Mouse (Mus musculus) left cerebral cortex, postnatal 10 days (tissue): ENCODE data around the gene Gtsf1. TPM values are rescaled to one million over a fixed set of nuclear protein-coding genes. Genes with fewer than 3 reads are reported as not detected.
A peak's percentile ranks its signal among the peaks of the same experiment; 100 is the strongest.
"Not testable (repeated sequence)": the region's sequence is repeated elsewhere in the genome, so short reads cannot be mapped to it uniquely, and the experiment has no call there.

ENCODE experiments used
- DNase-seq, 2 experiments: peaks; one replicate each; pipeline ENCODE4 v3.0.0; 2021 to 2022; ENCODE audit warnings: low spot score in 2 of 2, mixed read lengths in 1 of 2; ENCODE audit errors: extremely low spot score in 1 of 2
- intact Hi-C: fragments of 180-260 bp; cut with DNase I; formaldehyde crosslinking; loops from one replicate; pipeline ENCODE4 v1.15.1; 2025
- total RNA-seq, 2 experiments: library from RNA; stranded (reverse); gene quantifications; 2 replicates each; pipeline ENCODE4 v1.2.3; 2021

Gtsf1 gene
- total RNA-seq, result not detected

GRCm38 (mm10) chr15:103430241-103430640 lies at the start of gene Gtsf1:
Gene Gtsf1, minus strand, starts transcription at chr15:103430470.
- intact Hi-C loops, result no loop called here

DNA sequence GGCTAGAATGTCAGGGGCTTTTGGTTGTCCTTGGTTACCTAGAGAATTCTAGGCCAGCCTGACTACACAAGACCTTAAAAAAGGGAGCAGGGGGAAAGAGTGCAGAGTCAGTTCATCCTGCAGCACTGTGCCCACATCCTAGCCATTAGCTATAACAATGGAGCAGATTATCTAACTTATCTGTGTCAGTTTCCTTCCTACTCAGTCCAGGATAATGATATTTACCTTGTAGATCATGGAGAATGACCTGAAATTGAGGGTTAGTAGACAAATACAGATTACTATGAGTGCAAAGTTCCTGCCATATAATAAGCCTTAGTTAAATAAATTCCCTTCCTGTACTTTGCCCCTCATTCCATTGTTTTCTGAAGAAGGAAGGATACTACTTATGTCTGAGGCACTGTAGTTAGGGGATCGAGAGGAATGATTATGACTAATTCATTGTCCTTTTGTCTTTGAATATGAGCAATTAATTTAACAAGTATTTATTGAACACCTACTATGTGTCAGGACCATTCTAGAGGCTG lies 48.9 kb upstream of the Gtsf1 start:
- intact Hi-C loops, result no loop called here
- DNase-seq, result no peak

More at GRCm38 (mm10) chr15:103430241-103430640, at the start of gene Gtsf1:
- peak in 1 of 2 experiments; percentile 17 for DNase-seq

- DNase-seq, result no peak
- intact Hi-C loops, result no loop called here
Observed at GRCm38 (mm10) chr15:103473769-103474168, 43.5 kb upstream of the Gtsf1 start.

GRCm38 (mm10) chr15:103473182-103473581 lies 42.9 kb upstream of the Gtsf1 start:
- DNase-seq, result no peak

DNA sequence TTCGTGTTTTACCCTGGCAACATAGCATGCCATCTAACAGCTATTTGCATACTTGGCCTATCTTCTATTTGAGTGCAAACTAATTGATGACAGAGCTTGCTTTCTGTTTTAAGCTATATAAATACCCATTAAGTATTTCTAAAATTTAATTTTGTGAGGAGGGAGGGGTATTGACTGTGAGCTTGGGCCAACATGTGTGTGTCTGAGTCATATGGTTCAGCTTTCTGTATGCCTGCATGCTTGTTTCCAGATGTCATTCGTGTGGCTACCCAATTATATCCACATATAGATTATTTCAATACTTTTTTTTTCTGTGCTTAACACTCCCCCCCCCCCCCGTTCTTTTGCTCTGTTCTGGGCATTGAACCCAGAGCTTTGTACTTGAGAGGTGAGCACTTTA lies 42.0 kb upstream of the Gtsf1 start:
- no peak for DNase-seq
- intact Hi-C loops, result no loop called here

More at GRCm38 (mm10) chr15:103473182-103473581, 42.9 kb upstream of the Gtsf1 start:
- intact Hi-C loops, result no loop called here

- DNase-seq, result no peak
- intact Hi-C loops, result no loop called here
Observed at GRCm38 (mm10) chr15:103471488-103472194, 41.4 kb upstream of the Gtsf1 start.

- intact Hi-C loops, result no loop called here
- DNase-seq, result peak in 1 of 2 experiments; percentile 37
Observed at GRCm38 (mm10) chr15:103462539-103463261, 32.4 kb upstream of the Gtsf1 start.

DNA sequence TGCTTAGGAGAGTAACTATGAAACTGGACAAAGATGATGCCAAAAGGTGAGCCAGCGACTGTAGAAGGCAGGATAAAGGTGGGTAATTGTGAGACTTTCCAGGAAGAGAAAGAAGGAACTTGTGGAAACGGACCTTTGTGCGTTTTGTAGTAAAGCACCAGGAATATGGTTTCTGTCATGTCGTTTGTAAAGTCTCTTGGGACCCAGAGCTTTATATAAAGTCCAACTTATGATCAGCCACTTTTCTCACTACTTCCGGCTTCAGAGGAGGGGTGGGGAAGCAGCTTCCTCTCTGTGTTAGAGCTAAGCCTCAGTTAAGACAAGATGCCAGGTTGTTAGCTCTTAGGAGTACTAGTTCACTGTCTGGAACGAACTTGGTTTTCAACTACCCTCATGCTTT lies 24.2 kb upstream of the Gtsf1 start:
- intact Hi-C loops, result no loop called here
- DNase-seq, result no peak

GRCm38 (mm10) chr15:103453551-103454218 lies 23.4 kb upstream of the Gtsf1 start, which contains the start of gene Nckap1l:
Gene Nckap1l, plus strand, starts transcription at chr15:103453794.
- intact Hi-C loops, result no loop called here
- peak; percentile 10 to 44 for DNase-seq

- intact Hi-C loops, result no loop called here
- DNase-seq, result no peak
Observed at GRCm38 (mm10) chr15:103448369-103448768, 18.1 kb upstream of the Gtsf1 start, which contains the start of gene Gtsf2. Gene Gtsf2, minus strand, starts transcription at chr15:103448469.

- DNase-seq, intact Hi-C loops: not testable (repeated sequence)
Observed at GRCm38 (mm10) chr15:103445966-103446365, 15.7 kb upstream of the Gtsf1 start.

GRCm38 (mm10) chr15:103427017-103427416 lies 3.3 kb downstream of the Gtsf1 start:
- intact Hi-C loops, result no loop called here
- DNase-seq, result no peak

GRCm38 (mm10) chr15:103405586-103405985 lies 24.7 kb downstream of the Gtsf1 start:
- DNase-seq, intact Hi-C loops: not testable (repeated sequence)

GRCm38 (mm10) chr15:103401361-103401760 lies 28.9 kb downstream of the Gtsf1 start:
- intact Hi-C loops, result no loop called here
- DNase-seq, result no peak

- intact Hi-C loops, result no loop called here
- no peak for DNase-seq
Observed at GRCm38 (mm10) chr15:103393577-103393976, 36.7 kb downstream of the Gtsf1 start.

- DNase-seq, result no peak
- intact Hi-C loops, result loop anchor here (5.0 kb wide), 1 partner anchor 41 kb away; no protein-coding TSS in a partner anchor
Observed at GRCm38 (mm10) chr15:103388556-103389145, 41.6 kb downstream of the Gtsf1 start.

DNA sequence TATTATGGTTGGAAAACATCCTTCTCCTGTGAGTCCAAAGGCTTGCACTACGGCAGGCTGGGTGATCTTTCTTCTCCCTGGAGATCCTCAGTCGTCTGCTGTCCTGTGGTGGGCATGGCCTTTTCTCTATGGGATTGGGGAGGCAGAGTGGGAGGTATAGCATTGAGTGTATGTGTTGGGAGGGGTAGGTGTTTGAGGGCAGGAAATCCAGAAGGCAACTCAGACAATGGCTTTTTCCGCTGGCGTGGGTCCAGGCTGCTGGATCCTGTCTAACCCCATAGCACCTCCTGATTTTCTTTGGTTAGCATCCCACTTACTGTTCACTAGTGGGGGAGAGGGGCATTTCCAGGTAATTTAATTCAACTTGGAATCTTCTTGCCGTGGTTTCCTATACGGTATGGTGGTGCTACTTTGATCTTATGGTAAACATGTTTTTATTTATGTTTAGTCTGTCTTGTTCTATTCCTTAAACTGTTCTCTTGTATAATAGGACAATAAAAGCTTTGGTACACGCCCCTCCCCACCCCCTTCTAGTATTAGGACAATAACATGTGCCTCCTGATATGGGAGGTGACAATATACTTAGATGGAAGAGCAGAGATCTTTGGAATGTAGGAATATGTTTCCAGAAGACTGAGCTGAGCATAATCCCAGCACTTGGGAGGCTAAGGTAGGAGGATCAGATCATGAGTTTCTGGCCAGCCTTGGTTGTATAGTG lies 46.3 kb downstream of the Gtsf1 start:
- peak in 1 of 2 experiments; percentile 81 for DNase-seq
- intact Hi-C loops, result no loop called here

DNA sequence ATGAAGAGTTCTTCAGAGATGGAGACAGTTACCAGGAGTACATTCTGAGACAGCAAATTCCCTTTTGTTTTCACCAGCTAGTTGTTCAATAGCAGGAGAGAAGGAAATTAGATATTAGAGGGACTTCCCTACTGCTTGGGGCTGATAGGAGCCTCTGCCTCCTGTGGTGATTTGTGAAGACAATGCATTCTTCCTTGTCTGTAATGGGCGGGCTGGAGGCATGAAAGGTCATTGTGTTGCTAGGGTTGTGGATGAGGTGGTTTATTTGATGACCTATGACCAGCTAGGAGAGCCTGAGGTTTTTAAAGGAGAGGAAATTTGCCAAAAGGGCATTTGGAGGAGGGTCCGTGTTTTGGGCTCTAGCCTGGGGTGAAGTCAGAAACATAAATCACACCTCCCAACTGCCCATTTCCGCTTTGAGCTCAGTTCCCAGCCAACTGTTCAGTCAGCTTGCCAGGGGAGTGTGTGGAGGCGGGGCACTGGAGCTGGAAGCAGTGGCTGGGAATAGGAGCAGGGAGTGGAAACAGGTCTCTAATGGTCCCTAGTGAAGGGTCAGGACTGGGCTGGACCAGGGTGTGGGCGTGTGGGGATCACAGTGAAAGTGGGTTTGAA lies 47.4 kb downstream of the Gtsf1 start:
- DNase-seq, result peak in 1 of 2 experiments; percentile 68
- intact Hi-C loops, result no loop called here
